Mouse (Mus musculus) stomach, postnatal 0 days (tissue): ENCODE measurements around the gene Slc35f1.

Experiments used
- CTCF ChIP-seq: IDR thresholded peaks from 2 replicates; pipeline ENCODE4 v1.5.1; 2016; ENCODE audit warnings: antibody characterized with exemption, low read depth, mild to moderate bottlenecking, moderate library complexity
- EP300 ChIP-seq: optimal IDR thresholded peaks from 2 replicates; pipeline ENCODE3; 2016; ENCODE audit warnings: antibody characterized with exemption

DNA sequence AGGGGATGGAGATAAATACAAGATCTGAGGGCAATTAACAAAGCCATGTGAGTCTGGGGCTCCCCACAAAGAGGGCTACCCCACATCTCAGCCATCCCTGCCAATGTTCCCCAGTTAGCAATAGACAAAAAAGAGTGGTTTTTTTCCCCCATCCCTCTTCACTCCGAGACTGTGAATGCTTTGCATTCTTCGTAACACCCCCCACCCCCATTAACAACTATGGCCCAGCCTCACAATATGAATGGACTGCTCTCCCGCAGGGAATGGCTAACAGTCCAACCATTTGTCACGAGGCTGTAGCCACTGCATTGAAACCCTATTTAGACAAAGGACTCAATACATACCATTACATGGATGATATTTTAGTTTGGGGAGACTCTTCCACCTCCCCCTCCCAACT is 338.1 kb downstream of the Slc35f1 start:
- TF ChIP-seq EP300 = no peak
- no peak for TF ChIP-seq CTCF
